Mouse (Mus musculus) gastrocnemius, adult 18-20 months (tissue): Measurements from ENCODE around the gene Olfr222. TPM values are rescaled to one million over a fixed set of nuclear protein-coding genes. Genes with fewer than 3 reads are reported as not detected.

Source experiments
- DNase-seq: peaks from one replicate; pipeline ENCODE4 v3.0.0; 2021; ENCODE audit warnings: low spot score
- total RNA-seq, 2 experiments: library from RNA; stranded (reverse); gene quantifications; 2 replicates each; pipeline ENCODE4 v1.2.3; 2021

Olfr222 gene
- total RNA-seq, 2 experiments from 2014 or later, result not detected

DNA sequence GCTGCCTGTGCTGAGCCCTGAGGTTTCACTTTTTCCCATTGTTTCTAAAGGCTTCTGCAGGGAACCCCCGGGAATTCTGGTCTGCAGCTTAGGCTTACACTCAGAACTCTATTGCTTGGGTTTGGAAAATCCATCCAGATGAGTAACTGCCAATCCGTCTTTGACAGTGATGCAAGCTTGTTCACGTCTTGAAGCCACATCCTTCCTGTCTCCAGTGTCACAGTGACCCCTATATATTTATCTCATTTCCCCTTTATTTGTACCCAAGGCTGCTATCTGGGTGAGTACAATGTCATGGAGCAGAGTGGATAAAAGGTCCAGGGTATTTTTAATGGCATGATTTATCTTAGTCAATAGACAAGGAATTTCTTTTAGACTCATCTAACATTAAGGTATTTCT, 34.7 kb downstream of the Olfr222 start, which contains the start of gene Nlrp3:
Nlrp3 (plus strand) TSS at position 245 of the 400 bp plus-strand sequence.
- DNase-seq, result no peak

DNA sequence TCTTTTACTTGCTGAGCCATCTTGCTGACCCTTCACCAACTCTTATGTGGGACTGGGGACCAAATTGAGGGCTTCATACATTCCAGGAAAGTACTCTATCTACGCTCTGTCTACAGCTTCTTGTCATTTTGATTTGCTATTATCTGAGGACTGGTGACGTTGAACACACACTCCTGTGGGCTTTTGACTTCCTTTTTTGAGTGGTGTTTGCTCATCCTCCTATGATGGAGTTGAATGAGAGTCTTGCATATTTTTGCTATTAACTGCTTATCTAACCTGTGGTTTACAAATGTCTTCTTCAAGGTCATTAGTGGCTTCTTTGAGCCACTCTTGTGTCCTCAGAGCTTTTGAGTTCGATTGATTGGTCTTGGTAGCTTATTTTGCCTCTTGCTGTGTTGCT, 35.9 kb downstream of the Olfr222 start:
- no peak for DNase-seq

DNA sequence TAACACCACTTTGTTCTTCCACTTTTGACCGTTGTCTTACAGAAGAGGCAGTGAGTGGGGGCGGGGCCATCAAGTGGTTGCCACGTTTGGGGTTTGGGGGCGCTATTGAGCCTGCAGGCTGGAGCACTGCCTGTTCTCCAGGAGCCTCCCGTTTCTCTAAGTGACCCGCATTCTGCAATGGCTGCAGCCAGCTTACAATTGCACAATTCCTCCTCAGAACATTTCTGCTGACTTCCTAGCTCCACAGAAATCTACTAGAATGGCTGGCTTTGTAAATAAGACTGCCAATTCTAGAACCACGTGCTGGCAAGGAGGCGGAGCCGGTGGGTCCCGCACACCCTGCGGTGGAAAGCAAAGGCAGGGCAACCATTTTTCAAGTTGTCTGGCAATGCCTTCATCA, 37.6 kb downstream of the Olfr222 start:
- DNase-seq, result peak; percentile 74

DNA sequence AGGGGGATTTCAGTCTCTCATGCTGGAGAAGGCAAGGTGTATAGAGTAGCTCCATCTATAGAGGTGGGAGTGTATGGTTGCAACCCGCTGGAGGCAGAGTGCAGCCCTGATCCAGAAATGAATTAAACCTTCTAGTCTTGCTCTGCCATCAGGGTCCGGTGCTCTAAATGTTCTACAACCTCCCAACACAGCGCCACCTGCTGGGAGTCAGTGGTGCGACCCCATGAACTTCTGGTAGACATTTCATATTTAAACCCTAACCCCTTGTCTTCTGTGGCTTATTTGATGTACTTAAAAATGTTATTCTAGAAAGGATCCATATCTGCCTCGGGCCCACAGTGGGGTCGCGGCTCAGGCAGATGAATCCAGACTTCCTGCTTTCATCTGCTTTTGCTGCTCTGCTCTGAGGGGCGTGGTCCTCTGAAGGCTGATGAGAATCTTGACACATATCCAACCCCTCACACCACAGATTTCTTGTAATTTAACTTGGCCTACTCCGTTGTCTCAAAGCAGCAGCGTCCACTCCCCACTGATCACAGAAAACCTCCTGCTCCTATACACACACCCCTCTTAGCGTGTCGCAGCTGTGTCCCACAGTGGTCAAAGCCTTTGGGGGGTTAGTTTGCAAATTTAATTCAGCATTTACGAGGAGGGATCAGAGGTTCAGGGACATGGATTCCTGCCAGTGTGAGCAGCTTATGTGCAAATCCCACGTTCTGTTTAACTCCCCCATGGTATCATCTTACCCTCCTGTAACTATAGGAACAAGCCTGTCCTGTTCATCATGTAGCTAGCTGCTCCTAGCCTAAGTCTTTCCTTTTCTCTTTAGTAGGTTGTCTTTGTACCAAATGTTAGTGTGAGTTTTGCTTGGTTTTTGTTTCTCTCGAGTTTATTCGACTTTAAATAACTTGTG, 38.6 kb downstream of the Olfr222 start:
- DNase-seq, result no peak

DNA sequence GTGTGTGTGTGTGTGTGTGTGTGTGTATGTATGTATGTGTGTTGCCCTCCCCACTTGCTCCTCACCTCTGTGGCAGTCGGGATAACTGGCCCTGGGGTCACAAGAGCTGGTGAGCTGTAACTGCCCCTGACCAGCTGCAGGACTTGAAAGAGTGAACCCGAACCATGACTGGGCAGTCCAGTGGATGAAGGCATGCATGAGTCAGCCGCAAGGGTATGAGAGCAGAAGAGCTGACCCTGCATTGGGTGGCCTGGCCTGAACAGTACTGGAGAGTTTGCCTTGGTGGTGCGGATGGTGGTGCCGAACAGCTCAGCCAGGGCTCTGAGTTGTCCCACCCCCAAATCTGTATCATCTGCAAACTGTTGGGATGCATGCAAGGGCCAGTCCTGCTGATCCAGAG, 44.5 kb downstream of the Olfr222 start:
- no peak for DNase-seq

DNA sequence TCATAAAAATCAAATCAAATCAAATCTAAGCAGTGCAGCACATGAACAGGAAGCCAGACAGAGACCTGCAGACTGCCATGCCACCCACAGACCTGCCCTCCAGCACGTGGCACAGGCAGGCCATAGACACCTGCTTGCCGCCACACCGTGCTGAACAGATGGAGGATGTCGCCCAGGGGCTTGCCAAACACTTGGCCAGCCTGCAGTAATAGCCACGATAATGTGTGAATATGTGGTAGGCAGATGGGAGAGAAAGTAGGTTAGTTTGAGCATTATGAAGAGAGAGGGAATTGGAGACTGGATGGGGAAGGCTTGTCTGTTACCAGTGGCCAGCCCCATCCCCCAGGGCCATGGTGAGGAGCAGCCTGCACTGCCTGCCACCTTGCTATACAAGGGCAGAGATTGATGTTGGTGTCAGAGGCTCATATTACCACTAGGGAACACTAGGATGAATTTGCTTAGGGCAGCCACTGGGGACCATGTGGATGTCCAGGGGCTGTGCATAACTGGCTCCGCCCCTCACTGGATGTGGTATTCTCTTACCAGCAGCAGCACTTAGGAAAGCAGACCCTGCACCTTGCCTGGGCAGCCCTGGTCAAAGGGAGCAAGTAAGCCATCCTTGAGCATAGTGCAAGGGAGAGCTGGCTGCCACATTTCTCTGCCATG, 45.0 kb downstream of the Olfr222 start:
- no peak for DNase-seq

DNA sequence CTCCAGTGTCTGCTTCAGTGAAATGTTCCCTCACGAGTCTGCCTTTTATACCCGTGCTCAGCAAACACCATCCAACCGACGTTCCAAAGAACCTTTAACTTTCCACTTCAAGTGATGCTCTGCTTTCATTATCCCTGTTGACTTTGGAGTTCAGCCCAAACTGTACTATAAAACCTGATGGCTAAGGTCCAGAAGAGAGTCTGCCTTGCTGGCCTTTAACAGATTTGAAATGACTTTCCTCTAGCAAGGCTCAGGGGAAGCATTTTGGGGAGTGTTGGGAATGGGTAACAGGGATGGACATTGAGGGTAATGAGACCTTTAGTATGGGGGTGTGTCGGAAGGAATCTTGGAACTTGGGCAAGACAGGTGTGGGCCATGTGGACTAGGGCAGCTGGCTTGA, 45.8 kb downstream of the Olfr222 start:
- DNase-seq, result no peak

DNA sequence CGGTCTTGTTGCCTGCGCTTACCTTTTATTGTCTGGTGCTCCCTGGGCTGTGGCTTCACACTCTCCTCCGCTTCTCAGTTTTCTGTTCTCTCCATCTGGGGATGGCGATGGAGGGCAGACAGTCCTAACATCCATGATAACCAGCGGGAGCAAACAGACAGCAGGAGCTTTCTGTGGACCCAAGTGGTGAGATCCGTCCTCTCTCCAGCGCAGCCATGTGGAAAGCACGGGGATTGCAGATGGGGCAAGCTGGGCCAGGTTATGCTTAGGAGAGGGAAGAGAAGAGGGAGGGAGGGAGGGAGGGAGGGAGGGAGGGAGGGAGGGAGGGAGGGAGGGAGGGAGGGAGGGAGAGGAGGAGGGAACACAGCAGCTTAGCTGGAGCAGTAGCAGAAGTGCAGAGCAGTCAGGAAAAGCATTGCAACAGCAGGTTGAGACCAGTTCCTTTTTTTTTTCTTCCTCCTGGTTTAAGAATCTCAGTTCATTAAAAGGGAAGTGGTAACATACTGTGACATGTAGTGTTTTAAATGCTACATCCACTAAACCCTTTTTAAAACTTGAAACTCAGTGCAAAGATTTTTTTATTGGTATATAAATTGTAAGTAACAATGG, 49.5 kb downstream of the Olfr222 start, which contains the start of gene Zkscan17:
Zkscan17 (minus strand) TSS at position 280 of the 609 bp plus-strand sequence.
- DNase-seq, result no peak

DNA sequence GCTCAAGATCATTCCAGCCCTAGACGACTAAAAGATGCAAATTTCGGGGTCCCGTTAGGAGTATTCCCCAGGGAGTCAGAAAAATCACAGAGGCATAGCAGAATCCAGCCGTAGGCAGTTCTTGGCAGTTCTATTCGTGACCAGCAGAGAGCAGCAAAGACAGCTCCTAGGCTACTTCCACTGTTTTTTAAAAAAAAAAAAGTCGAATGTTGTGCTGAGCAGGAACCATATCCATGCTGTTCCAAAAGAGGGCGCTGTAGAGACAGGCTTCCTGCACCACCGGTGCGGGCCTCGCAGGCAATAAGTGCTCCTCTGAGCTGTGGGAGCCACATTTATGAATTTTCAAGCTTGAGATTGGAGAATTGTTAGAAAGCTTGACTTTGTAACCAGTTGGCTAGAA, 50.8 kb downstream of the Olfr222 start:
- peak; percentile 85 for DNase-seq

DNA sequence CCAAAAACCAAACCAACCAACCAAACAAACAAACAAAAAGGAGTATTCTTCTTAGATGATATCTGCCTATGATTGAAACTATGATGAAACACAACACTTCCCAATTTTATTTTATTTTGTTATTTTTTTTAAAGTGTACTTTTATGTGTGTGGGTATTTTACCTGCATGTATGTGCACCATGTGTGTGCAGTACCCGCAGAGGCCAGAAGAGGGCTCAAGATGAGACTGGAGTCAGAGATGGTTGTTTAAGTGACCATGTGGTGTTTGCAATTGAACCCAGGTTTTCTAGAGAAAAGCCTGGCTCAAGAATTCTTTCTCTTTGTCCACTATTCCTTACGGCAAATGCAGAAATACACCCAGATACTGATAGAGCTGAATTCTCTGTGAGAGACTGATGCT, 51.9 kb downstream of the Olfr222 start:
- DNase-seq, result no peak

Other genes starting within 250 kb of the Olfr222 start
- not detected for gene Prss38, start 200.6 kb downstream of the Olfr222 start, total RNA-seq
- gene Jmjd4, start 126.2 kb downstream of the Olfr222 start, total RNA-seq, result 1 to 10 TPM; 9.0 to 9.8 TPM
- 10 to 100 TPM; 23.9 to 24.2 TPM for gene Snap47, start 125.0 kb downstream of the Olfr222 start, total RNA-seq
- gene Zfp867, start 103.8 kb downstream of the Olfr222 start, total RNA-seq, result 1 to 10 TPM; 2.0 to 2.3 TPM
- 10 to 100 TPM; 14.3 to 15.6 TPM for gene Zkscan17, start 49.5 kb downstream of the Olfr222 start, total RNA-seq
- gene Nlrp3, start 34.7 kb downstream of the Olfr222 start, total RNA-seq, result under 1 TPM in 1 of 2 experiments, not detected in 1; 0.12 TPM
- gene Olfr223, start 17.1 kb upstream of the Olfr222 start, total RNA-seq, result not detected
- gene Mprip, start 85.1 kb upstream of the Olfr222 start, total RNA-seq, result 10 to 100 TPM; 61.2 to 84.0 TPM
- gene Pld6, start 211.4 kb upstream of the Olfr222 start, total RNA-seq, result not detected
- 10 to 100 TPM; 40.9 to 53.0 TPM for gene Flcn, start 233.8 kb upstream of the Olfr222 start, total RNA-seq